In the genomic region with DNA sequence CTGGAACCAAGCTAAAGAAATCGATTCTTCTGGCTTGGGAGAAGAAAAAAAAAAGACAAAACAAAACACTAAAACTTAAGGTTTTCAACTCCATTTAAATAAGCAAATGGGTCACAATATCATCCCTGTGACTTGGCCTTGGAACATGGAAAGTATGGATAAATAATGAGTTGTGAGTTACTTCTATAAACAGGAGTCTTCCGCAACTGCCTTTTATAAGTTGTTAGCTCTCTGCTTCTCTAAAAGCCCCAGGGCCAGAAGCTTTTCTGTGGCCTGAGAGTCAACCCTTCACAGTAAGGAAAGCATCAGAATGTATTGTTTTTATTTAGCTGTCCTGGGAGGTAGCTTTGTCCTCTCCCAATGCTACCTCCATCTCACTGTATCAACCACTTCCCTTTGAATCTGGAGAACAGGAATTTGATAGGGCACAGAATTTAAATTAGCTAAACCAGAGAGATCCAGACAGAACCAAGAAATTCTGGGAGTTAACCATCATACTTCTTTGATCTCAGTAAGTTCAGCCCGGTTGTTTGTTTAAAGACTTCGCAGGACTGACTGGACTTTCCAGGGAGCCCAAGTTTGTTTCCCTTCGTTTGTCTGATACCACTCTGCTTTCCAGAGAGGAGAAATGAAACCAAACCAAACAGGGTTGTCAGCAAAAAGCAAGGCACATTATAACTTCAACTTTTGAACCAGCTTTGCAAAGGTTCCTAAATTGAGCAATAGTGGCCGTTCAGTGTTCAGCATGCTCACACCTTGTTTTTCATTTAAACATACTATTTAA, we compare ENCODE assay signal across 26 mouse cellular contexts.
A peak's percentile ranks its signal among the peaks of the same experiment; 100 is the strongest.
DNase-seq lines count a peak whose midpoint lies in the region; ATAC-seq and TF ChIP-seq lines count a peak whose summit lies in the region.
"Had no signal": no experiment of that assay in that cellular context is flagged by ENCODE, and none has a peak within 500 bp of the region (broad histone marks: within the 10 kb centered on the region; RNA-seq: fewer than 3 reads in every experiment).

No protein-coding gene starts in this region.

- H3K9me3 ChIP-seq in intestine, embryonic 14.5 days (ENCODE audit: control insufficient read depth, low read length) = no peaks in the 10 kb centered on the region
- no peaks in the 10 kb centered on the region for H3K9me3 ChIP-seq in intestine, embryonic 15.5 days
- no peaks in the 10 kb centered on the region for H3K9me3 ChIP-seq in lung, postnatal 0 days (ENCODE audit: low read length)
- no peaks in the 10 kb centered on the region for H3K9me3 ChIP-seq in embryonic facial prominence, embryonic 15.5 days (replicated peaks)
- H3K9me3 ChIP-seq: hindbrain, embryonic 13.5 days; limb, embryonic 12.5 days; liver, embryonic 13.5 days; midbrain, embryonic 13.5 days had no signal

- no peak overlapping the region for H3K4me2 ChIP-seq in intestine, embryonic 14.5 days (ENCODE audit: low read length)
- no peak overlapping the region for H3K4me2 ChIP-seq in intestine, embryonic 15.5 days (replicated peaks)
- no peak overlapping the region for H3K4me2 ChIP-seq in lung, postnatal 0 days (replicated peaks; ENCODE audit: low read depth, low read length)
- H3K4me2 ChIP-seq in embryonic facial prominence, embryonic 15.5 days (replicated peaks) = no peak overlapping the region
- H3K4me2 ChIP-seq: hindbrain, embryonic 13.5 days; limb, embryonic 12.5 days; liver, embryonic 13.5 days; midbrain, embryonic 13.5 days had no signal

- WGBS in intestine, embryonic 14.5 days = 33% methylated on average over 6 of the region's 6 CpGs
- 43% methylated on average over 6 of the region's 6 CpGs for WGBS in intestine, embryonic 15.5 days
- WGBS in lung, postnatal 0 days = 34% methylated on average over 6 of the region's 6 CpGs
- 57% methylated on average over 6 of the region's 6 CpGs for WGBS in embryonic facial prominence, embryonic 15.5 days

- H3K4me3 ChIP-seq in intestine, embryonic 14.5 days (ENCODE audit: low read depth, low read length) = no peak overlapping the region
- H3K4me3 ChIP-seq in intestine, embryonic 15.5 days (replicated peaks) = no peak overlapping the region
- H3K4me3 ChIP-seq in lung, postnatal 0 days (ENCODE audit: low read depth, low read length) = no peak overlapping the region
- no peak overlapping the region for H3K4me3 ChIP-seq in embryonic facial prominence, embryonic 15.5 days (replicated peaks)
- H3K4me3 ChIP-seq: hindbrain, embryonic 13.5 days; layer of hippocampus, adult 2 months; limb, embryonic 12.5 days; liver, embryonic 13.5 days; megakaryocyte, embryonic 14.5 days; midbrain, embryonic 13.5 days had no signal

- H3K4me1 ChIP-seq in intestine, embryonic 14.5 days (replicated peaks; ENCODE audit: control insufficient read depth, insufficient read depth, low read length) = peaks cover 17% of the 10 kb centered on the region
- peaks cover 9% of the 10 kb centered on the region for H3K4me1 ChIP-seq in intestine, embryonic 15.5 days (replicated peaks)
- H3K4me1 ChIP-seq in lung, postnatal 0 days (ENCODE audit: insufficient read depth, low read depth, low read length) = no peaks in the 10 kb centered on the region
- peaks cover 13% of the 10 kb centered on the region for H3K4me1 ChIP-seq in embryonic facial prominence, embryonic 15.5 days
- H3K4me1 ChIP-seq: hindbrain, embryonic 13.5 days; megakaryocyte, embryonic 14.5 days had no signal

- H3K9ac ChIP-seq in intestine, embryonic 14.5 days (ENCODE audit: low read length) = no peak overlapping the region
- no peak overlapping the region for H3K9ac ChIP-seq in intestine, embryonic 15.5 days
- H3K9ac ChIP-seq in lung, postnatal 0 days (replicated peaks; ENCODE audit: low read depth) = no peak overlapping the region
- no peak overlapping the region for H3K9ac ChIP-seq in embryonic facial prominence, embryonic 15.5 days
- H3K9ac ChIP-seq: hindbrain, embryonic 13.5 days; limb, embryonic 12.5 days; liver, embryonic 13.5 days; midbrain, embryonic 13.5 days had no signal

- no peaks in the 10 kb centered on the region for H3K36me3 ChIP-seq in intestine, embryonic 14.5 days (ENCODE audit: control insufficient read depth, insufficient read depth, low read length)
- H3K36me3 ChIP-seq in intestine, embryonic 15.5 days = no peaks in the 10 kb centered on the region
- no peaks in the 10 kb centered on the region for H3K36me3 ChIP-seq in lung, postnatal 0 days (ENCODE audit: insufficient read depth, low read length)
- H3K36me3 ChIP-seq in embryonic facial prominence, embryonic 15.5 days = no peaks in the 10 kb centered on the region
- H3K36me3 ChIP-seq: hindbrain, embryonic 13.5 days; limb, embryonic 12.5 days; liver, embryonic 13.5 days; midbrain, embryonic 13.5 days had no signal

- TF ChIP-seq EP300 in lung, postnatal 0 days (IDR thresholded peaks at IDR 0.05) = no peak

- no peak for ATAC-seq in intestine, embryonic 14.5 days (replicated peaks; ENCODE audit: low FRiP score, low TSS enrichment, low read depth)
- no peak for ATAC-seq in intestine, embryonic 15.5 days
- 0 out of 2 replicates have a peak, but pooled peaks have one; percentile 17 for ATAC-seq in lung, postnatal 0 days
- ATAC-seq in embryonic facial prominence, embryonic 15.5 days (ENCODE audit: insufficient number of reproducible peaks, low FRiP score, low TSS enrichment, low read depth) = no peak
- ATAC-seq: forebrain, embryonic 14.5 days; midbrain, embryonic 13.5 days had no signal

- peak overlapping the region; percentile 30; the same call in 1 of the 2 replicates for H3K27ac ChIP-seq in intestine, embryonic 14.5 days (ENCODE audit: low read depth)
- no peak overlapping the region for H3K27ac ChIP-seq in intestine, embryonic 15.5 days
- no peak overlapping the region for H3K27ac ChIP-seq in lung, postnatal 0 days (ENCODE audit: low read length)
- H3K27ac ChIP-seq in embryonic facial prominence, embryonic 15.5 days (replicated peaks) = 0 out of 2 replicates have a peak overlapping the region, but pooled peaks have one; percentile 28
- H3K27ac ChIP-seq: hindbrain, embryonic 13.5 days; layer of hippocampus, adult 2 months; limb, embryonic 12.5 days; liver, embryonic 13.5 days; midbrain, embryonic 13.5 days had no signal

- no peak for DNase-seq in intestine, embryonic 14.5 days (ENCODE audit: low spot score)
- DNase-seq in lung, postnatal 0 days (ENCODE audit: low spot score) = peak; percentile 41
- no peak for DNase-seq in lung, postnatal 10 days
- no peak for DNase-seq in cerebellum, postnatal 36 days
- DNase-seq in layer of hippocampus, postnatal 14 days (ENCODE audit: low spot score in 2 of 2) = no peak
- DNase-seq: adrenal gland, postnatal 14 days; B cell, adult 2 months; cerebellum, adult 9-11 months; gastrocnemius, postnatal 14 days; kidney, adult 2 months; kidney, postnatal 14 days; layer of hippocampus, postnatal 36 days; liver, embryonic 13.5 days; lung, adult 2 months; right cerebral cortex, postnatal 14 days; spleen, adult 18-20 months; thymus, postnatal 25 days had no signal

- TF ChIP-seq CTCF in lung, postnatal 0 days (IDR thresholded peaks at IDR 0.05) = no peak

- H3K27me3 ChIP-seq in intestine, embryonic 14.5 days (replicated peaks; ENCODE audit: control insufficient read depth, insufficient read depth, low read length) = no peaks in the 10 kb centered on the region
- H3K27me3 ChIP-seq in intestine, embryonic 15.5 days (replicated peaks) = no peaks in the 10 kb centered on the region
- H3K27me3 ChIP-seq in lung, postnatal 0 days (replicated peaks; ENCODE audit: insufficient read depth, low read length) = no peaks in the 10 kb centered on the region
- no peaks in the 10 kb centered on the region for H3K27me3 ChIP-seq in embryonic facial prominence, embryonic 15.5 days
- H3K27me3 ChIP-seq: CH12.LX; hindbrain, embryonic 13.5 days; limb, embryonic 12.5 days; liver, embryonic 13.5 days; megakaryocyte, embryonic 14.5 days; midbrain, embryonic 13.5 days had no signal

Comparison
In these comparisons a context has a peak if more than half of its experiments do, and no peak if none do; other contexts are left out.
1. H3K27ac ChIP-seq: peak in intestine, embryonic 14.5 days (single experiment) and embryonic facial prominence, embryonic 15.5 days (single experiment); none in intestine, embryonic 15.5 days (single experiment) and lung, postnatal 0 days (single experiment).